Mouse (Mus musculus): Measurements from ENCODE around the gene Lin7c.

DNA sequence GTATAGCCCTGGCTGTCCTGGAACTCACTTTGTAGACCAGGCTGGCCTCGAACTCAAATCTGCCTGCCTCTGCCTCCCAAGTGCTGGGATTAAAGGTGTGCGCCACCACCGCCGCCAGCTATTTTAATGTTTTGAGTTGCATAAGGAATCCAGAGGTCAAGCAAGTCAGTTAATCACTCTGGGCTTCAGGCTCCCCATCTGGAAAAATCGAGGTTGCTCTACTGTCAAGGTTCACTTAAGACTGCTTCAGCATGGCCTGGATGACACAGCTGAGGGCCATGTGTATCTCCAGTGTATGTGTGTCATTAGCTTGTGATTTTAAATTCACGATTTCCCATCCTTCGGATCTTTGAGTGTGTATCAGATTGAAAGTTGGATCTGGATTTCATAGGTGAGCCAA, 36.8 kb downstream of the Lin7c start:
- TF ChIP-seq GATA1 (IDR thresholded peaks at IDR 0.05; ENCODE audit: low read length) = no peak
- TF ChIP-seq TAL1 (IDR thresholded peaks at IDR 0.05; ENCODE audit: low read length) = no peak
